Mouse (Mus musculus) splenic B cell, adult 2 months (primary cell): ENCODE data around the gene Prn.
A peak's percentile ranks its signal among the peaks of the same experiment; 100 is the strongest.

Experiments
- DNase-seq: peaks from one replicate; pipeline ENCODE4 v3.0.0-alpha.2; 2011; ENCODE audit warnings: low read depth, low spot score
- H3K27me3 ChIP-seq: 2 replicates; pipeline ENCODE4 v1.6.1; 2012; ENCODE audit warnings: mild to moderate bottlenecking, low read length, moderate library complexity, mixed read lengths; ENCODE audit not compliant: control insufficient read depth, poor library complexity, insufficient read depth, severe bottlenecking
- H3K36me3 ChIP-seq: 2 replicates; pipeline ENCODE4 v1.6.1; 2012; ENCODE audit warnings: mild to moderate bottlenecking, low read length, moderate library complexity, mixed read lengths; ENCODE audit not compliant: control insufficient read depth, poor library complexity, insufficient read depth, severe bottlenecking

The Prn gene

DNA sequence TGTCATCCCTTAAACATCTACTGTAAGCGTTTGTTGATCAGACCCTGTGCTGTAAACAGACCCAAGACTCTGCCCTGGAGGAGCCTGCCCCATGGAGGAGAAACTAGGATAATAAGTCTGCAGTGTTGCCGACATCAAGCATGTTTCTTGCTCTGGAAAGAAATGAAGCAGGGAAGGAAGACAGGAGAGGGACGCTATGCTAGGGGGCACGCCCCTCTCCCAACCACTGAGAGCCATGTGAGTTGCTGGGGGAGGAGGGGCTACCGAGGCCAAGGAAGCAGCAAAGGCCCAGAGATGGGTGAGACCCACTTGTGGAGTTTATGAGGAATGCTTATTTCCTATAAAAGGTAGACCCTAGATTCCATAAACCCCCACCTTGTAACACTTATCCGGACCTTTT, 23.3 kb downstream of the Prn start:
- no peaks in the 10 kb centered on the region for H3K36me3 ChIP-seq
- no peak for DNase-seq
- no peaks in the 10 kb centered on the region for H3K27me3 ChIP-seq

GRCm38 (mm10) chr2:131933598-131933997, 23.8 kb downstream of the Prn start:
- DNase-seq, result no peak
- no peaks in the 10 kb centered on the region for H3K27me3 ChIP-seq
- no peaks in the 10 kb centered on the region for H3K36me3 ChIP-seq

- Histone ChIP-seq H3K36me3 (no peaks in the 10 kb centered on the region), H3K27me3 (no peaks in the 10 kb centered on the region)
- DNase-seq, result no peak
Measured at GRCm38 (mm10) chr2:131934243-131934642, 24.5 kb downstream of the Prn start.

DNA sequence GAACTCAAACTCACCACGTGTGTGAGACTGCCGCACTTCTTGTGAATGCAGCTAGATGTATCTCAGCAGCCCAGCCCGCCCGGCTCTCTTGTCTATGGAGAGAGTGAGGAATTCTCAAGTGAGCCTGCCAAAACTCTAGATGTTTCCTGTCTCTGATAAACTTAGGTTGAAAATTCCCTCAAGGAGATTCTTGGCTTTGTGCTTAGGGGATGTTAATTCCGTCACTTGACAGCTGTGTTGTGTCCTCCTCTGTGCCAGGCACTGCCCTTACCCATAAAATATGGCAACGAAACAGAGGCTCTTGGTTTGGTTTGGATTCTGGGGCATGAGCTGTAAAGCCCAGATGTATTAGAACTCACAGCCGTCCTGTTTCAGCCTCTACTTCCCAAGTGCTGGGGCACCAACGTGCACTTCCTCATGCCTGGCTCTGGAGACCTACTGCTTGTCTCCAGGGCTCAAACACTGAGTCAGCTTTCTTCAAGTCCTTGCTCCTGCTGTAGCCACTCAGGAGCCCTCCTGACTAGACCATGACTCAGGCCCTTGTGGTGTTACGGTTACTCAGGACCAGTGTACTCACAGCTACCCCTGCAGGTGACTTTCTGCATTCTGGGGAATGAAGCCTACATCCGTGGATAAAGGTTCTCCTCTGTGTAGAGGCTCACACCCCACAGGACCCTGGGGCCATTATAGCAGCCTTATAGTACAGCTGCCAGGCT, 25.8 kb downstream of the Prn start:
- no peaks in the 10 kb centered on the region for H3K36me3 ChIP-seq
- DNase-seq, result no peak
- H3K27me3 ChIP-seq, result no peaks in the 10 kb centered on the region

DNA sequence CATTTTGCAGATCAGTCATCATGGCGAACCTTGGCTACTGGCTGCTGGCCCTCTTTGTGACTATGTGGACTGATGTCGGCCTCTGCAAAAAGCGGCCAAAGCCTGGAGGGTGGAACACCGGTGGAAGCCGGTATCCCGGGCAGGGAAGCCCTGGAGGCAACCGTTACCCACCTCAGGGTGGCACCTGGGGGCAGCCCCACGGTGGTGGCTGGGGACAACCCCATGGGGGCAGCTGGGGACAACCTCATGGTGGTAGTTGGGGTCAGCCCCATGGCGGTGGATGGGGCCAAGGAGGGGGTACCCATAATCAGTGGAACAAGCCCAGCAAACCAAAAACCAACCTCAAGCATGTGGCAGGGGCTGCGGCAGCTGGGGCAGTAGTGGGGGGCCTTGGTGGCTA, 26.7 kb downstream of the Prn start:
- no peak for DNase-seq
- Histone ChIP-seq H3K36me3 (no peaks in the 10 kb centered on the region), H3K27me3 (no peaks in the 10 kb centered on the region)

DNA sequence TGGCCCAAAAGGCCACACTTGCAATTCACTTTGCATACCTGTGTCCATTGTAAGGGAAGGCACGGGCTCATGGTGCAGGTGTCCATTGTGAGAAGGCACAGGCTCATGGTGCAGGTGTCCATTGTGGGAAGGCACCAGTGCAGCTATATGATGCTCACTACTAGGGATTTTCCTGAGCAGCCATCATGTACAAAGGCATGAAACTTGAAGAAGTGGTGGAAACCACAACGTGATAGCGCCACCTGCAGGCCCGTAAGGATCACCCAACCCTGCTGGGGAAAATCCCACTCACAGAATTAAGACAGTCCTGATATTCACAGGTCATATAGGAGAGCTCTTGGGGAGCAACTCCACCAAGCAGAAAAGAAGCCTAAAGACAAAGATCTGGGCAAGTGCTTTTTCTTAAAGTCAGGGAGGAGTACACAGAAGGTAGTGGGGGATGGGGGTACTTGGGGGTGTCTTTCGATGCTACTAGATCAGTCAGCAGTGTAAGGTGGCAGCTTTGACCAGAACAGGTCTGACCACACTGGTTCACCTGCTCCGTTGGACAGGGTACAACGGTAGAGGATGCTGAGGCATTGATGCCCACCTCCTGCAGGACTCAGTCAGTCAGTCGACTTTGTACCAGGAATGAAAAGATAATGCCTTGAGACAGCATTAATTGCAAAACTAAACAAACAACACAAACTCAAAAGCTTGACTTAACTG, 29.8 kb downstream of the Prn start:
- Histone ChIP-seq H3K27me3 (no peaks in the 10 kb centered on the region), H3K36me3 (no peaks in the 10 kb centered on the region)
- peak; percentile 78 for DNase-seq

DNA sequence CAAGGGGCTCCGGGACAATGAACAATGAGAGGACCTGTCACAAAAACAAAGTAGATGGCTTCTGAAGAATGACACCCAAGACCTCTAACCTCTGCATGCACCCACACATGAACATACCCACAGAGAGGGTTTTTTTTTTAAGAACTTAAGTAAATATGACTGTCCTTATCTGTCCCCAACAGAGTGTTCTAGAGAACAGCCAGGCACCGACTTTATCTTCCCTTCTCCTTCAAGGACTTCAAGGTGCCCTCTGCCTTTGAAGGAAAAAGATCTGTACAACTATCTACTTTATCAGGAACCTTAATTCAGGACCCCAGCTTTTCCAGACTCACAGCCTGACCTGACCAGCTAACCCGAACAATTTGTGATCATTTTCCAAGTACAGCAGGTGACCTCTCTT, 30.7 kb downstream of the Prn start:
- no peak for DNase-seq
- Histone ChIP-seq H3K36me3 (no peaks in the 10 kb centered on the region), H3K27me3 (no peaks in the 10 kb centered on the region)

- no peaks in the 10 kb centered on the region for H3K36me3 ChIP-seq
- no peak for DNase-seq
- no peaks in the 10 kb centered on the region for H3K27me3 ChIP-seq
Measured at GRCm38 (mm10) chr2:131941501-131941900, 31.7 kb downstream of the Prn start.

DNA sequence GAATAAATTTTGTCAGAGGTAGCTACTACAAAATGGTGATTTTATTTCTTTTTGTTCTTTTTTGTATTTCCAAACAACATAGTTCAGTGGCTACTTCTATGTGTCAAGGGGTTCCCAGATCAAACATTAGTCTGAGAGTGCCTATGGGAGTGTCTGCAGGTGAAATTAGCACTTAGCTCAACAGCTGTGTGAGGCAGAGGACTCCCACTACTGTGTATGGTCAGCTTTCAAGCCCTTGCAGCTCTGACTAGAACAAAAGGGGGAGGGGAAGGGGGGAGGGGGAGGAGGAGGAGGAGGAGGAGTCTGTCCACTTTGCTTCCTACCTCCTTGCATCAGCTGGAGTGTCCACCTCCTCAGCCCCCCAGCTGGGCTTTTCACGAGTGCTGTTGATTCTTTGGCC, 34.6 kb downstream of the Prn start:
- no peaks in the 10 kb centered on the region for H3K27me3 ChIP-seq
- DNase-seq, result no peak
- H3K36me3 ChIP-seq, result no peaks in the 10 kb centered on the region

GRCm38 (mm10) chr2:131945225-131945624, 35.5 kb downstream of the Prn start:
- DNase-seq, result no peak
- Histone ChIP-seq H3K27me3 (no peaks in the 10 kb centered on the region), H3K36me3 (no peaks in the 10 kb centered on the region)

DNA sequence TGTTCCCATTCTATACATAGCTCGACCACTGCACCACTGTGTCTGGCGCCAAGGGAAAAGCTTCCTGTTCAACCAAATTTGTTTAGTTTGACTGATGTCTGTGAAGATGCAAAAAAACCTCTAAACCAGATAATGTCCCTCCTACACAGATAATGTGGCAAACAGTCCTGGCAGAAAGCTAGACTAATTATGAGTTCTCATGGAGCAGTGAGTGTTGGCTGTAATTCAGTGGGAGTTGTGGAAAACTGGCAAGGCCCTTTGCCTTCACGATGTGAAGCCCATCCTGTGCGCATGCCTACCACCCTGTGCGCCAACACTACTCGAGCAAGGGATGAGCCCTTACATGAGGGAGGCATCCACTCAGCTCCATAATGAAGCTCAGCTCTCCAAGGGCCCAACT, 36.0 kb downstream of the Prn start:
- no peaks in the 10 kb centered on the region for H3K36me3 ChIP-seq
- H3K27me3 ChIP-seq, result no peaks in the 10 kb centered on the region
- DNase-seq, result no peak

DNA sequence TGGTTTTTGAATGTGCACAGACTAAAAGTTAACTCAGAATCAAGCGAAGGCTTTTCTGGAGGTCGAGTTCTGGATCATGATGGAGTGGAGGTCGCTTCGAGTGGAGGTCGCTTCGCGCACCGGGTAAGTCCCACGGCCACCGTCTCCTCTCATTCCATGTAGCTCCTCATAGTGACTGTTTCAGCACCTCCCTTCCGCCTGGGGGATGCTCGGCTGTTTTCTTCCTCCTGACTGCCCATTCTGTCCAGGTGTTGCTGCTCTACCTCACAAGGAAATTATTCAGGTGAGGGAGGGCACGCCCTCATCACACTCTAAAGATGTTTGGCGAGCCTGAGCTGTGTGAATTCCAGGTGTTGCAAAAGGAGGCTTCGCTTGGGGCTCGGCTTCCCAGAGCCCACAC, 36.6 kb downstream of the Prn start:
- H3K27me3 ChIP-seq, result no peaks in the 10 kb centered on the region
- DNase-seq, result no peak
- no peaks in the 10 kb centered on the region for H3K36me3 ChIP-seq

DNA sequence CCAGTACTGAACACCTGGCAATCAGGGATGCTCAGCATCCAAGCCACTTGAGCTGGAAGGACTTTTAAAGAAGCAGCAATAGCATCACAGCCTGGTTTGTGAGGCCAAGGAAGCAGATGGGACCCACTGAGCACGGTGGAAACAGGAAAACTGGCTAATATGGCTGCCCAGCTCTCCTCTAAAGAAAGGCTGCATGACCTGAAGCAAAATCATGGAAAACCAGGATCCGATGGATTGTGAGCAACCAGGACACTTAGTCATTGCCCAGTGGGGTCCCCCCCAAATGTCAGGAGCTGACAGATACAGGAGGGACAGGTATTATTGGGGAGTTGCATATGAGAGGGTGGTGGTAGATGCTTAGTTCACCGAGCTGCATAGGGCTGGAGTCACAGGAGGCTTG, 38.4 kb downstream of the Prn start:
- Histone ChIP-seq H3K27me3 (no peaks in the 10 kb centered on the region), H3K36me3 (no peaks in the 10 kb centered on the region)
- DNase-seq, result no peak

DNA sequence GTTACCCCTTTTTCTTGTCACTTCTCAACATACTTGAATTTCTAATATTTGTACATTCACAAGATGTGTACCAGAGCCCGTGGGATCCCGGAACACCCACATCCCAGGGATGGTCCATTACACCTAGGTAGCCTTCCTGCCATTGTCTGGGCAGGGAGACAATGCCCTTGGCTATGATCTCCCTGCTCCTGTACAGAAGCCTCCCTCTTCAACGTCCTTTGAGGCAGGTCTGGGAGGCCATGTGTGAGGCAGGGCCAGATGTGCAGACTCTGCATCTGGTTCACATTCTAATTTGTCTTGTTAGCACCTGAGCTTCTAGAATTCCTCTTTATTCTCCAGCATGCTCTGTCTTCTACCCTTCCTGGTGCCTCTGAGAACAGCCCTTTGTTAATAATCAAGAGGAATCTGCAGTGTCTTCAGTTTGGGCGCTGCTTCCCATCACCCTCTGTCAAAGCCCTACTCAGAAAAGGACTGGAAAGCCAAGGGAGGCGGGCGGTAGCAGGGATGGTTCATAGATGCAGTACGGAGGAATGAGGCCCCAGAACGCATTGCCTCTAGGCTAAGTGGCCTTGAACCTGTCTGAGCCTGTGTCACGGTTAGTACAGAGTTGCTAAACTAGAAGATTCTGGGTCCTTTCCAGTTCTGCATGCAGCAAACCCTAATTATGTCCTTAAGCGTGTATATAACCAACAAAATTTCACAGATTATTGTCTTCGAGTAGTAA, 39.3 kb downstream of the Prn start:
- H3K36me3 ChIP-seq, result no peaks in the 10 kb centered on the region
- DNase-seq, result no peak
- no peaks in the 10 kb centered on the region for H3K27me3 ChIP-seq
